Mouse (Mus musculus): Measurements from ENCODE around the gene Mb21d2. TPM values are rescaled to one million over a fixed set of nuclear protein-coding genes. Genes with fewer than 3 reads are reported as not detected.

The Mb21d2 gene
- 1 to 10 TPM; 5.4 to 6.5 TPM for total RNA-seq (2021)
- long read RNA-seq, experiment 1, partial matches to known transcripts: 0 of 3 reads
- long read RNA-seq, experiment 1, other reads (novel, unspliced or antisense): 2 of 3 reads
- long read RNA-seq, experiment 2, transcript Mb21d2-201 (2 exons, 3,055 nt): major isoform, 6 of 9 reads
- long read RNA-seq, experiment 2, partial matches to known transcripts: 0 of 9 reads
- long read RNA-seq, experiment 2, other reads (novel, unspliced or antisense): 3 of 9 reads

DNA sequence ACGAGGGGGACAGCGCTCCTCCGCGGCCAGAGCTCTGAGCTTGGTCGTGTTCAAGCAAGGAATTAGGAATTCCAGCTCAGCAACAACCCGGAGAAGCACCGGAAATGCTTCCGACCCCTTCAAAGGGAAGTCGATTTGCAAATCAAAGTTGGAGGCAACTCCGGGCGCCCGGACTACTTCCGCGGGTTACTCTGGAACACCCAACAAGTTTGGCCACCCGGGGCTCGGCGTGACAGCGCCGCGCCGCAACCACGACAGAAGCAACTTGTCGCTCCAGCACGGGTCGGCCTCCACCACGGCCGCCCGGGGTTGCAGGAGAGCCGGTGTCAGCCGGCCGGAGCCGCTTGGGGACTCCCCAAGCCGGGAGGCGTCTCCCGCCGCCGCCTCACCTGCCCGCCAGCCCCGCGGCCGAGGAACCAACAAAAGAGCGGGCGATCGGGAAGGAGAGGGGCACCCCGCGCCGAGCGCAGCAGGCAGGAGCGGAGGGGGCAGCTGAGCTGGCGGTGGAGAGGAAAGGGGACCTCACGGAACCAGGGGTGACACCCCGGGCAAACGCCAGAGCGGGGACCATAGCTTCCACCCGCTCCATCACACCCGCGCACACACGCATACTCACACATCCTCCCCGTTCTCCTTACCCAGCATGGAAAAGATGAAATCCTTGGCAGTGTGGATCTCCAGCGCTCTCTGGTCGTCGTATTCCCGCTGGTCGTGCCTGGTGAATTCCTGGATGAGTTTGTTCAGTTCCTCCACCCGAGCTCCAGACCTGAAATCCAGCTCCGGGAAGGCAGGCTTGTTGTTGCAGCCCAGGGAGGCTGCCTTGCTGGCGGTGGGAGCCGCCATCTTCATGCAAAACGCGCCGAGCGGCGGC is at the start of gene Mb21d2:
Gene Mb21d2 (minus strand): TSS at position 859 of the 871 bp plus-strand sequence.
- DNase-seq: peak; percentile 15

DNA sequence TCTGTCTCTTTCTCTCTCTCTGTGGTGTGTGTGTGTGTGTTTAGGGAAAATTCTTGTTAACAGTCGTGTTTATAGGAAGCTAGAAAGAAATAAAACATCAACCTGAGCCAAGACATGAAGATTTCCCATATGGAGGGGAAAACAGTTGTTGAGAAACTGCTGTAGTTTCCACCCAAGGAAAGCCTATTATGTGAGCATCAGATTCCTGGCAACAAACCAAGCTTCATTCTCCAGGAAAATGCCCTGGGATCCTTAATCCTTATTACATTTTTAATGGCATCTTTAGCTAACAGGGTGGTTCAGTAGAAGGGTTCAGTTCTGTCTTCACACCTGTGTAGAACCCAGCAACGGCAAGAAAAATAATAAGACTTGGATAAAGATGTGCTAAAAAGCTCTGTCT is 36.8 kb upstream of the Mb21d2 start:
- no peak for DNase-seq

DNA sequence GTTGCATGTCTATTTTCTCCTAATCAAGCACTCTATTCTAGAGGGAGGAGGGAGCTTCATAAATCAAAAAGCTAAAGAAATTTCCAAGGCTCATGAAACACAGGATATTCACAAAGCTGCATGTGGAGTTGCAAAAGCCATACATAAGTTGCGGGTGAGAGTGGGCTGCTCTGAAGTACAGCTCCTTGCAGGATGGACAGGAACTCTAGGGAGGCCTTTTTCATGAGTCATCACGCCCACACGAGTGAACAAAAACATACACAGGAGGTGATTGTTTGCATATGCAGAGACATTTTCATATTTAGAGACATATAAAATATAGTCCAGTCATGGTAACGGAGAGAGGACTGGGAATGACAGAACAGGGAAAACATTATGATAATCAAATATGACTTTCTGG is 34.6 kb upstream of the Mb21d2 start:
- no peak for DNase-seq

DNA sequence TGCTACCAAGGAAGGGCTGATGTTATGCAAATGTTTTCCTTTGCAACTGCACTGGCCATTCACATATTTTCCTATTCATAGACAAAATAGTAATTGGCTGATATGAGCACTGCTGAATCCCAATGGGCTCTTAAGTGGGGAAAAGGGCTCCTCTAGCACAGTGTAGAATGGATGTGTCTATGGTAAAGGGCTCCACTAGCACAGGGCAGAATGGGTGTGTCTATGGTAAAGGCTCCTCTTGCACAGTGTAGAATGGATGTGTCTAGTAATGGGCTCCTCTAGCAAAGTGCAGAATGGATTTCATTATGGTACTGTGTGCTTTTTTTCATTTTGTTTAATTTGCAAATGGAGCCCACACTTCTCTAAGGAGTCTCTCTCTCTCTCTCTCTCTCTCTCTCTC is 33.5 kb upstream of the Mb21d2 start:
- DNase-seq: no peak

GRCm38 (mm10) chr16:28949810-28950209 is 20.3 kb upstream of the Mb21d2 start:
- no peak for DNase-seq

- DNase-seq: no peak
Observed at GRCm38 (mm10) chr16:28943254-28943653, 13.8 kb upstream of the Mb21d2 start.

DNA sequence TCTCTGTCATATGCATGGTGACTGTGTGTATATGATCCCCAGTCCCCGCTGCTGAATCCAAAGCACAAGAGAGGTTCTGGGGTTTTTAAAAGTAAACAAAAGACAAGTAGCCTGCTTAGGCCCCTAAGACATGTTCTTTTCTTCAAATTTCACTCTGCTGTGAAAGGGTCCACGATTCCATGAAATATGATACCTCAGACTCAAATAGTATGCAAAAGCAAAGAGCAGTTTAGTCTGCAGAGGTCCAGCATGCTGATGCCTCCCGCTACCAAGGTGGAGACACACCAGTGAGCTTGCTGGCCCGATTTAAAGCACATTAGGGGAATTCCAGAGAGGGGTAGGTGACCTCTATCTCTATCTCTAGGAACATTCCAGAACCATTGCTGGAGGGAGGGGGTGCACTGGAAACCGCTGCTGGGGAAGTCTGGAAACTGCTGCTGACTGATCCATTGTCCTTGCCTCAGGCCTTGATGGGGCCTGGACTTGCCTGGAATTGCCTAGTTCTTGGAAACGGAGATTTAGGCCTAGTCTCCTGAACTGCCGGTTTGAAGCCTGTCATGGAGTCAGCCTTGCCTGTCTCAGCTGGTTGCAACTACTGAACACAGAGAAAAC is 6.8 kb upstream of the Mb21d2 start:
- DNase-seq: no peak

DNA sequence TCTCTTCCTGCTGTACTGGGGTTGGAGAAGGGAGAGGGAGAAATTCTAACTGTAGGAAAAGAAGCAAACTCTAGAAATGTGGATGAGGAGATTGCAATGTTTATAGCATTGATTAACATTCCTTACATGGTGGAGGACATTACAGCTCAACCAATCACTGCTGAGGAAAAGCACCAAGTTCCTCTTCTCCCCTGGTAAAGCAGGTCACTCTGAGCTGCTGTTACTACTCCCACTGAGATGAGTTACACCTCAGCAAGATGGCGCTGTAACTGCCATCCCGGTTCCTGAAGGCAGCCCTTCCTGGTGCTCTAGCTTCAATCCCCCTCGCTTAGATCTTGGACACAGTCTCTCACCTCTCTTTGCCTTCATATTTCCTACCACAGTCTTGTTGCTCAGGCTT is 6.2 kb upstream of the Mb21d2 start:
- DNase-seq: no peak

DNA sequence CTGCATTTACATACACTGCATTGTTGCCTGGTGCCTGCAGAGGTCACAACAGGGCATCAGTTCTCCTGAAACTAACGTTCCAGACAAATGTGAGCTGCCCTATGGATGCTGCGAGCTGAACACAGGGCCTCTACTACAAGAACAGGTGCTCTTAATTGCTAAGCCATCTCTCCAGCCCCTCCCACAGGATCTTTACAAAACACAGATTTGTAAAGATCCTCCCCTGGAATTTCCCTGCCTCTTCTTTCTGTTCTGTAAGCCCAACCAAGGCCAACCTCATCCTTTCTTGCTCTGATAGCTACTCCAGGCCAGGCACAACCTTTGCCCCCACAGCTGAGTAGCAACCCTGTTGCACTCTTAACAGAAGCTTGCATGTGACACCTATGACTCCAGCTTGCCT is 1.7 kb upstream of the Mb21d2 start:
- no peak for DNase-seq

DNA sequence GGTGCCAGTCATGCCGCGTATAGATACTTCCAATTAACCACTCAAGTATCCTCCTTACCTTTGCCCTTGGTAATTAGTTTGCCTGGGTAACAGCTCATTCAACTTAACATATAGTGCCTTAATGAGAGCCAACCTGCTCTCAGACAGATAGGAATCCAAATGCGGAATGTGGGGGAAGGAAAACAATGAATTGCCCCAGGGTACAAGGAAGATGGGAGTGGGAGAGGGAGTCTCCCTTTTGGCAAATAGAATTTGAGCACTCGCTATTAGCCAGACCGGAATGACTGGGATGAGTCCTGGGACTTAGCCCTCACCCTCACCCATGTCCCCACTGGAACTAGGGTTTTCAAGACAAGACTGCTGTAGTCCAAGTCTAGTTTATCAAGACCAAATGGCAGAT is 953 bp upstream of the Mb21d2 start:
- no peak for DNase-seq

DNA sequence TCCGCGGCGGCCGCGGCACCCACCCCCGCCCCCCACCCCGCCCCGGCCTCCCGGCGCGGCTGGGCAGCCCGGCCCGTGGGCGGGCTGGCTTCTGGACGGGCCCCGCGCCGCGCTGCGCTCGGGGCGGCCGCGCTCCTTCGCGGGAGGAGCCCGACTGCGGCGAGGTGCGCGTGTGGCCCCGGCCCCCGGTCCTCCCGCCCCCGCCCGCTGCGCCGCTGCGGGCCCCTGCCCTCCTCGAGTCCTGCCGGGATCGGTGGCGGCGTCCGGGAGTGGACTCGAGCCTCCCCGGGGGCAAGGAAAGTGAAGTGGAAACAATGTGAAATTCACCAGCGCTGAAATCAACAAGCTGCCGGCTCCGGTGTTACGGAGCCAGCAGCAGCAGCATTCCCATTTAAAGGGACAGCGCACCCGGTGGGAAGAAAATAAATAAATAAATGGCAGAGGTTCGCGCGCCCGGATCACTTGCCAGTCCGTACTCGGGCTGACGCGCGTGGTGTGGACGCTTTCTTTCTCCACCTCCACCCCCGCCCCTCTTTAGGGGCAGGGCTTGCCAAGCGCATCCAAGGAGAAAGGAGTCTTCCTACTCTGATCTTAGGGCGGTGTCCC is 316 bp upstream of the Mb21d2 start:
- peak; percentile 62 for DNase-seq

DNA sequence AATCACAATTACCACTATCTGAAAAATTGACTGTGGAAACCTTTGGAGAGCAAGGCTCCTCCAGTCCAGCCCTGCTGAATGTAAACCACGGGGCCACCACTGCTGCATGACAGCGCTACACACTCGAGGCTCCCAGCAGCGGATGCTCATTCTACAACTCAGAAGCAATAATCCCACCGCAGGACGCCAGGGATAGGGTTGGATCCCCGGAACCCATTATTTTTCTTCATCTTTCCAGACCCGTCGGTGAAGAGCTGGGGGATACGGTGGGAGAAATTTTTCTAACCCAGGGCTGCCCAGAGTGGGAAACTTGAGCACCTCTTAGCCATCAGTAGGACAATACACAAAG is 1.0 kb downstream of the Mb21d2 start:
- DNase-seq: no peak

GRCm38 (mm10) chr16:28927381-28927780 is 2.1 kb downstream of the Mb21d2 start:
- DNase-seq: no peak

DNA sequence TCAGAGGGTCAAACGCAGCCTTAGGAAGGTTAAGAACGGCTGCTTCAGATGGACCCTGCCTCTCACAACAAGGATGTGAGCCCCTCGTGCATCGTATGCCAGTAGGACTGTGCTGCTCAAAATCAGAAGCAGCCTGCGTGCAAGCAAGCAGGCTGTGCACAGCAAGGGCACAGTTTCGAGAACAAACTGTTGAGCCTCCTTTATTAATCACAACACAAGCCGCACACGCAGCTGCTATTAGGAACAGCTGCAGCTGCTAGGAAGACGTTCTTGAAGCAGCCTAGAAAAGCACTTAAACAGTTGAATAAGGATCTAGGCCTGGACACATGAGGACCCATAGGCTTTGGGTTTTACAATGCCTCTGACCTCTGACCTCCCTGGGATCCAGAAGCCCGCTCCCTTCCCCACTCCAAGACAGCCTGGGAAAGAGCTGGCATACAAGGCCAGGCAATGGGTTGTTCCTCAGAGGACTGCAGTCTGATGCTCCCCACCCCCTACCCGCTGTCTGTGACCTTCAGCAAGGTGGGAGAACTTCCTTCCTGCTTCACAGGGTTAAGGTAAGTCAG is 10.1 kb downstream of the Mb21d2 start:
- DNase-seq: no peak

- no peak for DNase-seq
Observed at GRCm38 (mm10) chr16:28915362-28915761, 14.1 kb downstream of the Mb21d2 start.

- DNase-seq: no peak
Observed at GRCm38 (mm10) chr16:28914709-28915108, 14.8 kb downstream of the Mb21d2 start.

DNA sequence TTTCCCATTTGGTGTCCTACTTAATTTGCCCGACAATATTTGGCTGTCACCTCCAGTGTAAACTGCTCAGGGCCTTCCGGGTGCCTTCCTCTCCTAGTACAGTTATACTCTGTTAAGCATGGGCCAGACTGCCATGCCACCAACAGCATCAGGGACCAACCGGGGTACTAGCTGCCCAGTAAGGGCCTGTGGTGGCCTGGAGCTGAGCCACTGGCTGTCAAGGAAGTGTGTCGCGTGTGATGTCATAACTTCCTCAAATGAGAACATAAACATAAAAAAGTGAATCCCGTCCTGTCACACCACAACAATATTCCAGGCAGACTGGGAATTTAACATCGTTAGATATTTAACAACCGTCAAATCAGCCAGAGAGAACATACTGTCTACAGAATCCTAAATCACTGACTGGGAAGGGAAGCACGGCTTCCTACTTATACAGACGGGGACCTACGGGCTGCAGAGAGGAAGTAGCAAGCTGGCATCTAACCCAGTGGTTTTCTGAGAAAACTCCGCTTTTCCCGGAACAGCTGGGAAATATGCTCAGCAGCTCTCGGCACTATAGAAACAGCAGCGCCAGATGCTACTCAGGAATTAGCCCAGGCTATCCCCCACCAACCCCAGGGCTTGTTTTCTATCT is 17.9 kb downstream of the Mb21d2 start:
- no peak for DNase-seq

DNA sequence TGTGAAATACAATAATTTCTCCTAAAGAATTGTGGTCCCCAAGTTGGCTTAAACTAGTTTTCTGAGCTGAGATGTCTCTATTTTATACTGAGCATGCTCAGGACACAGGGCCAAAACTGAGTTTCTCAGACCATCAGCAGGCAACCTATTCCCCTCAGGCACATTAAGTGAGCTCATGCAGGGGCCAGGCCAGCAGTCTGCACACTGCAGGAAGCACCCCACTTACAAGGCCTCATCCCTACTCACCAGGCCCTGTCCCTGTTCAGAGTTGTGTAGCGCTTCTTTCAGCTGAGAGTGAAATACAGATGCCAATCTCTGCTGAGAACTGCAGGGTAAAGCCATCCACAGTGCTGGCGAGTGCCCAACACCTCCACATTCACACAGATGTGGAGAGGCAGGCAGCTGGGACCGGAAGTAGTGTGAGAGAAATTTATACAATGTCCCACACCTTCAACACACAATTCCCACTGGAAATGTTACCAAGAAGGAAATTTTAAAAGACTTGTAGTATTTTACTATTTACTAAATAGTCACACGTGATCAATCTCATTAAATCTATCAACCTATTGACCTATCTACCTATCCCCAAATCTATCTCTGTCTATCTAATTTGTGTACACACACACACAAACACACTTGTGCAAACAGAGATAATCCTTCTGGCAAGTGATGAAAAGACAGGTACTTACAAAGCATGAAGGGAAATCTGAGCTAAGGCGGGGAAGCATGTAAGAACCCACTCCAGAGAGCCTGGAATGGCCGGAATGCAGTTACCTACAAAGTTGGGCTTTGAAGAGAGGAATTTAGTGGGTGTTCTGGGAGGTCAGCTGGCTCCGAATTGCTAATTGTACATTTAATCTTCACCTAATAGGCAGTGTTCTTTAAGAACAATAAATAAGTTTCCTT is 22.9 kb downstream of the Mb21d2 start:
- DNase-seq: peak; percentile 40

- DNase-seq: no peak
Observed at GRCm38 (mm10) chr16:28905567-28906289, 23.7 kb downstream of the Mb21d2 start.
